Mouse (Mus musculus) erythroblast, embryonic 14.5 days (primary cell): ENCODE measurements at regions not wholly inside any gene's neighbourhood (a gene's known extent, or its start where the extent isn't known, plus 50 kb on each side); places are given as distances from the start of the nearest gene placed in this dataset.

ENCODE experiments used
- GATA1 ChIP-seq: IDR thresholded peaks from 2 replicates; pipeline ENCODE4 v1.6.1; 2012; ENCODE audit warnings: low read length, inconsistent platforms, mixed read lengths
- TAL1 ChIP-seq: IDR thresholded peaks from 3 replicates; pipeline ENCODE4 v1.6.1; 2012; ENCODE audit warnings: low read length, inconsistent platforms, mixed read lengths

GRCm38 (mm10) chr15:68341056-68341455 is 1840.3 kb upstream of the Lrrc6 start:
- TF ChIP-seq GATA1, result no peak
- no peak for TF ChIP-seq TAL1
